In genomic region chr3:30515795-30516170, GRCm38 (mm10) we compare ENCODE assay signal across 9 mouse cellular contexts. TPM values are rescaled to one million over a fixed set of nuclear protein-coding genes. Genes with fewer than 3 reads are reported as not detected.
DNase-seq lines count a peak whose midpoint lies in the region; ATAC-seq and TF ChIP-seq lines count a peak whose summit lies in the region.
"Had no signal": no experiment of that assay in that cellular context is flagged by ENCODE, and none has a peak within 500 bp of the region (broad histone marks: within the 10 kb centered on the region; RNA-seq: fewer than 3 reads in every experiment).

No protein-coding gene starts in this region.

- H3K4me3 ChIP-seq in heart, embryonic 11.5 days (ENCODE audit: low read depth, low read length): peak overlapping the region; percentile 45
- H3K4me3 ChIP-seq in lung, postnatal 0 days (ENCODE audit: low read depth, low read length): 0 out of 2 replicates have a peak overlapping the region, but pooled peaks have one; percentile 46
- H3K4me3 ChIP-seq in intestine, postnatal 0 days (ENCODE audit: low read depth, low read length): peak overlapping the region; percentile 36; the same call in 1 of the 2 replicates
- H3K4me3 ChIP-seq in stomach, postnatal 0 days (ENCODE audit: low read depth, low read length): peak overlapping the region; percentile 43; the same call in 1 of the 2 replicates

- WGBS in heart, embryonic 11.5 days (ENCODE audit: insufficient replicate concordance): 8% methylated on average over 9 of the region's 9 CpGs
- 16% methylated on average over 9 of the region's 9 CpGs for WGBS in lung, postnatal 0 days
- WGBS in intestine, postnatal 0 days: 10% methylated on average over 9 of the region's 9 CpGs
- WGBS in stomach, postnatal 0 days: 24% methylated on average over 9 of the region's 9 CpGs

- TF ChIP-seq CTCF in lung, postnatal 0 days (IDR thresholded peaks at IDR 0.05): no peak
- TF ChIP-seq CTCF in intestine, postnatal 0 days (IDR thresholded peaks at IDR 0.05; ENCODE audit: low read depth): no peak
- no peak for TF ChIP-seq CTCF in stomach, postnatal 0 days (IDR thresholded peaks at IDR 0.05; ENCODE audit: low read depth)

- no peak for DNase-seq in heart, postnatal 25 days (ENCODE audit: low spot score)
- no peak for DNase-seq in lung, postnatal 0 days (ENCODE audit: low spot score)
- no peak for DNase-seq in lung, postnatal 25 days (ENCODE audit: low spot score)
- no peak for DNase-seq in stomach, postnatal 0 days (ENCODE audit: low spot score)
- no peak for DNase-seq in c-Kit-positive CD71-positive TER-119-positive erythroid progenitor cells, embryonic 14.5 days (ENCODE audit: low spot score)
- DNase-seq: B cell, adult 2 months had no signal

- H3K27me3 ChIP-seq in heart, embryonic 11.5 days (ENCODE audit: control insufficient read depth, insufficient read depth, low read length): peaks cover 30% of the 10 kb centered on the region
- H3K27me3 ChIP-seq in lung, postnatal 0 days (replicated peaks; ENCODE audit: insufficient read depth, low read length): 0 out of 2 replicates have a peak, but pooled peaks cover 8% of the 10 kb centered on the region
- peaks cover 78% of the 10 kb centered on the region for H3K27me3 ChIP-seq in intestine, postnatal 0 days (replicated peaks; ENCODE audit: control insufficient read depth, insufficient read depth, low read length)
- H3K27me3 ChIP-seq in stomach, postnatal 0 days (ENCODE audit: control insufficient read depth, insufficient read depth, low read length): no peaks in the 10 kb centered on the region

- peak overlapping the region; percentile 87 for H3K4me2 ChIP-seq in heart, embryonic 11.5 days
- peak overlapping the region; percentile 82 for H3K4me2 ChIP-seq in lung, postnatal 0 days (replicated peaks; ENCODE audit: low read depth, low read length)
- peak overlapping the region; percentile 58; the same call in 1 of the 2 replicates for H3K4me2 ChIP-seq in intestine, postnatal 0 days (replicated peaks; ENCODE audit: low read depth)
- peak overlapping the region; percentile 72 for H3K4me2 ChIP-seq in stomach, postnatal 0 days (replicated peaks; ENCODE audit: low read depth)

- no peaks in the 10 kb centered on the region for H3K36me3 ChIP-seq in heart, embryonic 11.5 days (ENCODE audit: control insufficient read depth, insufficient read depth, low read length)
- H3K36me3 ChIP-seq in lung, postnatal 0 days (ENCODE audit: insufficient read depth, low read length): no peaks in the 10 kb centered on the region
- H3K36me3 ChIP-seq in intestine, postnatal 0 days (ENCODE audit: control insufficient read depth, insufficient read depth): no peaks in the 10 kb centered on the region
- H3K36me3 ChIP-seq in stomach, postnatal 0 days (ENCODE audit: control insufficient read depth, insufficient read depth, low read length): no peaks in the 10 kb centered on the region

- intact Hi-C loops in heart, postnatal 25 days (cut with DNase I): loop anchor here (2.0 to 5.0 kb wide), 7 partner anchors 47 to 778 kb away; no protein-coding TSS in a partner anchor

- H3K9ac ChIP-seq in heart, embryonic 11.5 days (ENCODE audit: low read depth, low read length): no peak overlapping the region
- H3K9ac ChIP-seq in lung, postnatal 0 days (replicated peaks; ENCODE audit: low read depth): no peak overlapping the region
- no peak overlapping the region for H3K9ac ChIP-seq in intestine, postnatal 0 days (ENCODE audit: low read depth, low read length)
- no peak overlapping the region for H3K9ac ChIP-seq in stomach, postnatal 0 days (ENCODE audit: low read length)

- no peaks in the 10 kb centered on the region for H3K4me1 ChIP-seq in heart, embryonic 11.5 days (ENCODE audit: control insufficient read depth, insufficient read depth, low read length)
- no peaks in the 10 kb centered on the region for H3K4me1 ChIP-seq in lung, postnatal 0 days (ENCODE audit: insufficient read depth, low read depth, low read length)
- peaks cover 4% of the 10 kb centered on the region; the same call in 1 of the 2 replicates for H3K4me1 ChIP-seq in intestine, postnatal 0 days (replicated peaks; ENCODE audit: control insufficient read depth, insufficient read depth, low read length)
- H3K4me1 ChIP-seq in stomach, postnatal 0 days (replicated peaks; ENCODE audit: control insufficient read depth, insufficient read depth): no peaks in the 10 kb centered on the region

- no peak for TF ChIP-seq EP300 in lung, postnatal 0 days (IDR thresholded peaks at IDR 0.05)
- no peak for TF ChIP-seq EP300 in stomach, postnatal 0 days (optimal IDR thresholded peaks at IDR 0.05)

- ATAC-seq in heart, embryonic 11.5 days (replicated peaks; ENCODE audit: insufficient number of reproducible peaks, low FRiP score, low TSS enrichment): no peak
- no peak for ATAC-seq in lung, postnatal 0 days
- no peak for ATAC-seq in intestine, postnatal 0 days
- no peak for ATAC-seq in stomach, postnatal 0 days (ENCODE audit: low FRiP score, low TSS enrichment)
- ATAC-seq in CD4-positive, CD25-positive, alpha-beta regulatory T cell, adult 4 months: no peak

- no peaks in the 10 kb centered on the region for H3K9me3 ChIP-seq in heart, embryonic 11.5 days (replicated peaks; ENCODE audit: control insufficient read depth, low read length)
- no peaks in the 10 kb centered on the region for H3K9me3 ChIP-seq in lung, postnatal 0 days (ENCODE audit: low read length)
- H3K9me3 ChIP-seq in intestine, postnatal 0 days (ENCODE audit: control insufficient read depth): no peaks in the 10 kb centered on the region
- H3K9me3 ChIP-seq in stomach, postnatal 0 days (ENCODE audit: control insufficient read depth, low read length): no peaks in the 10 kb centered on the region

- H3K27ac ChIP-seq in heart, embryonic 11.5 days (ENCODE audit: low read depth, low read length): no peak overlapping the region
- H3K27ac ChIP-seq in lung, postnatal 0 days (ENCODE audit: low read length): no peak overlapping the region
- no peak overlapping the region for H3K27ac ChIP-seq in intestine, postnatal 0 days (ENCODE audit: low read depth, low read length)
- H3K27ac ChIP-seq in stomach, postnatal 0 days (replicated peaks): no peak overlapping the region

RNA-seq across cellular contexts. Expression of gene Mecom, which starts 32.0 kb away (rescaled TPM):
- polyA plus RNA-seq in heart, embryonic 11.5 days (2014; fragmentation: Nextera tagmentation; extraction: Ambion mirVana): 41.8 and 42.5 TPM in 2 replicates
- 10 to 100 TPM; 18.6 to 21.2 TPM for total RNA-seq in heart, postnatal 25 days (2021)
- 22.4 and 29.5 TPM in 2 replicates for polyA plus RNA-seq in lung, postnatal 0 days (2015; fragmentation: Nextera tagmentation; extraction: Ambion mirVana)
- 7.7 and 9.4 TPM in 2 replicates for polyA plus RNA-seq in intestine, postnatal 0 days (2015; fragmentation: Nextera tagmentation; extraction: Ambion mirVana)
- polyA plus RNA-seq in stomach, postnatal 0 days (2015; fragmentation: Nextera tagmentation; extraction: Ambion mirVana): 25.7 and 27.9 TPM in 2 replicates
- under 1 TPM in 1 of 2 experiments, not detected in 1; 0.39 TPM for polyA plus RNA-seq in CD4-positive, CD25-positive, alpha-beta regulatory T cell, adult 4 months (2017; shearing (Covaris generic))
